Mouse (Mus musculus) adrenal gland, adult 8-10 months (tissue): ENCODE results near the gene Rab6a. TPM values are rescaled to one million over a fixed set of nuclear protein-coding genes. Genes with fewer than 3 reads are reported as not detected.
"Not testable (repeated sequence)": the region's sequence is repeated elsewhere in the genome, so short reads cannot be mapped to it uniquely, and the experiment has no call there.

Source experiments
- DNase-seq: peaks from one replicate; pipeline ENCODE4 v3.0.0; 2022
- total RNA-seq, 4 experiments: library from RNA; stranded (reverse); gene quantifications; 2 replicates each; pipeline ENCODE4 v1.2.4; 2022

Gene Rab6a
- 10 to 100 TPM; 64.3 to 76.2 (median 70.9) TPM for total RNA-seq

DNA sequence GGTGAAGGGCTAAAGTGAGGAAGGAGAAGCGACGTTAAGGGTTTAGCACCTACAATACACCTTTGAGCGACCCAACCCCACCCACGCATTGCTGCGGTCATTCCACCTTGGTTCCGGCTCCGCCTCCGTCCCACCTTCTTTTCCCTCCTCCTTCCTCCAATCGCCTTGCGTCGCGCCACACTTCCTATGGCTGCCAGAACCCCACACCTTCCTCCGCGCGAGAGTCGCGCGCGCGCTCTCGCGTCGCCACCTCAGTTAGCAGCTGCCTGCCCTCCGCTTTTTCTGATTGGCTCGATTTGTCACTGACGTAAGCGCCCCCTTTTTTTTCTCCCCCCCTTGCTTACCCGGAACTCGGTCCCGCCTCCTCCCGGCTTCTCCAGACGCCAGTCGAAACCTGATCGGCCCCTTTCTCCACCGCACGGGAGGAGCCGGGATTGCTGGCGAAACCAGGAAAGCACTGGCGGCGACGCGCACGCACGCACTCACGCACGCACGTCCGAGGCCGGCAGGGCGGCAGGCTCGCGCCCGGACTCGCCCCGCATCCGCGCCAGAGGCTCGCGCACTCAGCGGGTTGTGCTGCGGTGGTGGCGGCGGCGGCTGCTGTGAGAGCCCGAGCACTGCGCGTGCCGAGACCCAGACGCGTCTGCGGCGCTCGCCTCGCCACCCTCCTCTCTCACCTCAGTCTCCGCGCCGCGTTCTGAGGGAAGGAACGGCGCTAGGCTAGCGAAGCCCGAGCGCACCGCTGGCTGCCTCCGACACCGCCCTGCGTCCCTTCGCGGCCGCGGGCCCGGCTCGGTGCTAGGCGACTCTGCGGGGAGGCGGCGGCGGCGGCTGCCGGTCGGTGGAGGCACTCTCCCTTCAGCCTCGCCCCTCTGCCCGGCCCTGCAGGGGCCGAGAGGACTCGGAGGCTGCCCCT, at the start of gene Rab6a:
Gene Rab6a (plus strand): TSS at position 197 of the 916 bp plus-strand sequence.
- DNase-seq, result peak; percentile 98

DNA sequence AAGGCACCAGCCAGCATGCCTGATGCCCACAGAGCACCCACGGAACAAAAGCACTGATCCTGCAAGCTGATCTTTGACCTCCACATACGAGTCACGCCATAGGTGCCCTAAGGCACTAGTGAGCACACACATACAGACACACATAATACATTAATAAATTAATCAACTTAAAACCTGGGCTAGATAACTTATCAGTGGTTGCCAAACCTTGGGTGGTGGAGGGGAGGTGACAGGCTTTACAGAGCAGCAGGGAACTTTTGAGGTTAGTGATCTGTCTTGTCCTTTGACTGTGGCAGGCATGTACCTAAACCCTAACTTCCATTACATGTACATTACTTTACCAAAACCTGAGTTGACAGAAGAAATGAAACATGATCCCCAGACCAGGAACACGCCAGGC, 47.9 kb upstream of the Rab6a start:
- no peak for DNase-seq

DNA sequence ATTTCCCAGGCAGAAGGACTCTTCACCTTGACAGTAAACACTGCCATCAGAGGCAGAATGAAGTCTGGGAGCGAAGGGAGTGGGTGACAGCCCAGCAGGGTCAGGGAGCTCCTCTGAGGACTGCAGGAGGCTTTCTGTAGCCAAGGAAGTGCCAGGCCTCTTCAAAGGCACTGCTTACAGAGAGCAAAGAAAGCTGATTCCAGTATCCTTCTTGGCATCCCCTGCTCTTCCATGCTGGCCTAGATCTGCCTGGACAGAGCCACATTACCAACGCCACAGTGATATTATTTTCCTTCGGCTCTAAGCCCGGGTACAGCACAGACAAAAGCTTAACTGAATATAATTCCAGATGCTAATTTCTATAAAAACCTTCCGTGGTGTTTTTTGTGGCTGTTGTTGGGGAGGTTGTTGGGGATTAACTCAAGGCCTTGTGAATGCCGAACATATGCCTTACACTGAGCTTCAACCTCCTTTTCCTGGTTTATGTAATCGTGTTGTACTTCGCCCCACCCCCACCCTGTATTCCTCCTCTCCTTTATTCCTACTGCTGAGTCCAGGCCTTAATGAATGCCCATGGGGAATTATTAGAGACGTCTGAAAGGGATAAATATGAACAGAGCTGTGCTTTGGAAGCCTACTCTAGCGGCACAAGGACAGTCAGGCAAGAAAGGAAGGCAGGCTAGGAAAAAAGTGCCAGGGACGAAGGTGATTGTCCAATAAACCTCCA, 45.2 kb upstream of the Rab6a start:
- DNase-seq, result no peak

DNA sequence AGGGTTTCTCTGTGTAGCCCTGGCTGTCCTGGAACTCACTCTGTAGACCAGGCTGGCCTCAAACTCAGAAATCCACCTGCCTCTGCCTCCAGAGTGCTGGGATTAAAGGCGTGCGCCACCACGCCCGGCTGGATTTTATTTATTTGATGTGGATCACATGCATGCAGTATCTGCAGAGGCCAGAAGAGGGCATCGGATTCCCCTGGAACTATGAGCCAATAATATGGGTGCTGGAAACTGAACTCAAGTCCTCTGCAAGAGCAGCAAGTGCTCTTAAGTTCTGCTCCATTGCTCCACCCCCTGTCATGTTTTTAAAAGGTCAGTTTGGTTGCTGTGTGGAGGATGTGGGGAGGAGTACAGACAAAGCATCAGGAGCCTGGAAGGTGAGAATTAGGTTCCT, 40.0 kb upstream of the Rab6a start:
- not testable (repeated sequence) for DNase-seq

DNA sequence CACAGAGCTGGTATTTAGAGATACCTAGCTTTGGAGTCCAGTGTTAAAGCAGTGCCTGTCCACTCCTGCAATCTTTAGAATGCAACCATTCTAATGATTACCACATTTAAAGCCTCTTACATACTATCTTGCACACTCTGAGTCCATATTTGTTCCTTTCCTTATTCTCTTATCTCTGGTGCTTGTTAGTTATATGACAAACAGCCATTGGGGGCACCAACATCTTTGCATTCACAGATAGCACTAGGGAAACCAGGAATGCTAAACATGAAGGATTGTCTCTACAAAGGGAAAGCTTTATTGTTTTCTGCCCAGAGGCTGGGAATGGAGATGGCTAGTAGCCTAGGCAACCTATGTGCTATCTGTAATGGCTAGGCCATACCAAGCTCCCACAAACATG, 37.3 kb upstream of the Rab6a start:
- DNase-seq, result no peak

DNA sequence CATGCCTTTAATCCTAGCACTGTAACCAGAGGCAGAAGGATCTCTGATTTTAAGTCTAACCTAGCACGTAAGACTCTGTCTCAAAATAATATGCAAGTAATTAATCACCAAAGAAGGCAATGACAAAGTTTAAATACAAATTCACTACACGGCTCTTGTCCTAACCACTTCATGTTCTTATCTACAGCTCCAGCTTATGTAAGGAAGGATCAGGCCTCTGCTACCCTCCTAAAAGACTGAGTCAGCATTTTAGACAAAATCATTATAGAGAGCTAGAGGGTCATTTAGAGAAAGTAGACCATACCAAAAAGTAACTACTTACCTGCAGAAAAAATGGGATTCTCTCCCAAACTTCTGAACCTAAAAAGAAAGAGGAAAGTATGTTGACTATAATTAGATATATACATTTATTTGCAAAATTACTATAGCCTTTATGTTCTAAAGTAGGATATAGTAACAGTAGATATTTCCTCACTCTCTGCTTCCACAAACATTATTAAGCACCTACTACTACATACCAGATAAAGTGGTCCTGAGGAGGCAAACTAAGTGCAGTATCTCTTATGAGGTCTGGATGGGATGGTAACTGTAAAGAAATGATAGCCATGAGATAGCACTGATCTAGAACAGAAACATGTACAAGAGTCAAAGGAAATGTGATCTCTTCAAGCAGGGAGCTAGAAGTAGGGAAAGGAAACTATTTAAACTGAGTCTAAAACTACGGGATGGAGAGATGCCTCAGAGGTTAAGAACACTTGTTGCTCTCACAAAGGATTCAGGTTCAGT, 36.1 kb upstream of the Rab6a start:
- no peak for DNase-seq

DNA sequence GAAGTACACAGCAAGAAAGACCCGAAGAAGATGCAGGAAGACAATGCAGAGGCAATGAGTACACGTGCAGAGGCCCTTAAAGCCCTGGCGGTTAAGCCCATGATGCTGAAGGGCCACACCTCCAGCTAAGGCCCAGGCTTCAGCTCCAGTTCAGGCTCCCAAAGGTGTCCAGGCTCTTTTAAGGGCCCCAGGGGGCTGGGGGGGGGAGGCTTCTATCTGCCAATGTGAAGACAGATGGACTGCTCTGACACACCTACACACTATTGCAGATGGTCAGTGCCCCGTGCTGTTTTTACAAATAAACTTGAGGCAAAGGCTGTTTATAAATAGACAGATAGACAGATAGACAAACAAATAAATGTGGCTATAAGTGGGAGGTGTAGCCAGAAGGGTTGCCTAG, 35.1 kb upstream of the Rab6a start:
- no peak for DNase-seq

DNA sequence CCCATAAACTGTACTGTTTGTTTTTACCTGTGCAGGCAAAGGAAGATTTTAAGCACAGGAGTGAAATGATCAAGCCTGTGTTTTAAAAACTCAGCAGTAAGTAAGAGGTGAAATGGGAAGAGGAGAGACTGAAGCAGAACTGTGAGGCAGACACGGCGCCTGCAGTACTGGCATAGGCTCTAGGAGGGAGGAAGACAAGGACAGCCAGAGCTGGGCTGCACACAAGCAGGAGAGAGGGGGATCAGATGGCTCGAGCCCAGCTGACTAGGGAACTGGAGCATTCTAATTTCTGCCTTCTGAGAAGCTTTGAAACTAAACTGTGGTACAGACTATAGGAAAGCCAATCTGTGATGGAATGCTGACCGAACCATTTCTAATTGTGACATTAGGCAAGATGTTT, 34.5 kb upstream of the Rab6a start:
- DNase-seq, result no peak

DNA sequence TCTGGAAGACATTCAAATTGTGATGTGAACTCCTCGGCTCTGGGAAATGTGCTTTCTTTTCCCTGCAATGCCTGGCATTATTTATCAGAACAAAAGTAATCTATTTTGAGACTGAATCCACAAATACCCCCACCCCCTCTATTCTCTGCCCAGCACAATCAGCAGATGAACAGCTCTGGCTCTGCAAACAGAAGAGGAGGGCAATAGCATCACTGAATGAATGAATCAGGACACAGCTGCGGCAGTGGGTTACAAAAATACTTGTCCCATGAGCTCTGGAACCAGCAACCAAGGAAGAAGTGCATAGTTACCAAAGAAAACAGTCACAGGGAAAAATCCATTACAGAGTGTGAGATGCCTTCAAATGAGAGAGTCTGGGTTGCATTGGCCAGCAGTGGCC, 28.4 kb upstream of the Rab6a start:
- no peak for DNase-seq

DNA sequence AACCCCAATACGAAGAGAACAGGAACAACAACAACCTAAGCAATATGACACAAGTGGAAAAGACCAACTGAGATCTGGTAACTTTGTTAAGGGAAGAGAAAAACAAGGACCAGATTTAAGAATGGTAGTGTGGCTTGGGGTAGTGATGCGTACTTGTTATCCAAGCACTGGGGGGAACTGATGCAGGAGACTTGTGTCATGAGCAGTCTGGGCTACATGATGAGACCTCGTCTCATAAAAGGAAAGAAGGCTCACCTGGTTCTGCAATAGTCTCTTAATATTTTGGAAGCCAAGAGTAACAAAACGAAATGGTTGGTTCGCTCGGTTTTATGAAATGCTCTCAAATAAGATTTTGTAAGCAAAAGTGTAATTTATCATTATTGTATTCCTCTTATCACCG, 25.0 kb upstream of the Rab6a start:
- DNase-seq, result no peak

DNA sequence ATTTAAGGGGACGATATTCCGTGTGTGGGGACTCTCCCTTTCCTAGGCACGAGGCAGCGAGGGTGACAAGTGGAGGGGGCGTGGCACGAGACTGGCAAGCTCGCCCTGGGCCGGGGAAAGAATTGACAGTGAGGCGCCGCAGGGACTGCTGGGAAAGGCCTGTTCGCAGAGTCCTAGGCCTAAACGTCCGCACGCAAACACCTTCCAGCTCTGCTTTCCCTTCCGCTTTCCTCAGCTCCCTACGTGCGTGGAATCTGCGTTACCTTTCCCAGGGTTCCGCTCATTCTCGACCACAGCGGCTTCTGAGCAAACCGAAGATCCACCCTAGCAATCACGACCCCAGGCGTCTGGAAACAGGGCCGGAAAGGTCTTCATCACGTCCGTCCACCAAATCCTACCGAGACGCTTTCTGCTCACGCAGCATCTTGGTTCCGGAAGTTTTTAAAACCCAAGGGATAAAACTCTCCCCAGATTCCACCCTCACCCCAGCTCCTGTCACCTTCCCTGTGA, 24.4 kb upstream of the Rab6a start:
- peak; percentile 87 for DNase-seq

DNA sequence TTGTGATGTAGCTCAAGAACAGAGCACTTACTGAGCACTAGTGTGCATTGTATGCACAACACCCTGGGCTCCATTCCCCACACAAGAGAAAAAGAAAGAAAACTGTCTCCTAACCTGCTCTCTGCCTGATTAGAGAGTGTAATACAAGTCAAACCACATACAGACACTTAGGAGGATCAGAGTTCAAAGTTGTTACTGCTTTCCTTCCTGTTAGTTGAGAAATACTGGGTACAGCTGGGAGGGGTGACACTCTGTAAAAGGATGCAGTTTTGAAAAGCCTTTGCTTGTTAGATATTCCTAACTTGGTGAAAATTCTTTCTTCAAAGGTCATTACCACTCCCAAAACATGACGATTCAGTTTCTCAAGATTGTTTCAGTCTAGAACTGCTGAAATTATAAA, 17.4 kb upstream of the Rab6a start:
- no peak for DNase-seq

DNA sequence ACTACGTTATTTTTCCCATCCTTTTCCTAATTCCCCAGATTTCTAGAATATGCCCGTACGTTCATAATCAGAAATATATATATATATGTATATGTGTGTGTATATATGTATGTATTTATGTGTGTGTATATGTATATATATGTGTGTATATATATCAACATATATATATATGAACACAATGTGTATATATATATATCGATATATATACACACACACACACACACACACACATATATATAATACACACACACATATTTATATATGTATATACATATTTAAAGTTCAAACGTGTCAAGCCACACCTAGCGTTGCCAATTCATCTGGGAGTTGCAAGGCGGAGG, 16.7 kb upstream of the Rab6a start:
- DNase-seq, result no peak

DNA sequence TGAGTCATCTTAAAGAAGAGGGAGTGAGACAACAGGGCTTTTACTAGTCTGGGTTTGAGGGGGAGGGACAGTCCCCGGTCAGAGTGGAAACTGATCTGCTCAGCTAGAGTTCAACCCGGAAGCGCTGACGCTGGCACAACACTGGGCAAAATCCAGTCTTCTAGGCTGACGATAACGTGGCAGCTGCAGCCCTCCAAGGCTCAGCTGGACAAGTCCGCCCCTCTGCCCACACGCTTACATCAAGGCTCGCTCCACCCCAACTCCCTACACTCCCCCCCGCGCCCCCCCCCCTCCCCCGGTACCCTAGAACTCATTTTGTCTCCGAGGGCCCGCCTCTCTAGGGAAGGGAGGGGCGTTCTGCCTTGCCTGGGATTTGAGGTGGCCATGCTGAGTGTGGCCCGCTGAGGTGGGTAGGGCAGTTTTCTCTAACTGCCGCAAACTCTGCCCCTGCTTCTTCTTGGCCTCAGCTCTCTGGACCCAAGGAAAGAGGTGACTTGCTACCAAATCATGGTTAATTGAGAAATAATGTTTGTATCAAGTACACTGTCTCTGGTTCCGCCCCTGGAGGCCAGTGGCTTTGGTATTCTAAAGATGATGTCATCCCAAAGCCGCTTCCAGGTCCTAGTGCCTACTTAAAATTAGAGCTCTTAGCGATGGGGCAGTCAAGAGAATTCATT, 16.2 kb upstream of the Rab6a start:
- DNase-seq, result peak; percentile 85

DNA sequence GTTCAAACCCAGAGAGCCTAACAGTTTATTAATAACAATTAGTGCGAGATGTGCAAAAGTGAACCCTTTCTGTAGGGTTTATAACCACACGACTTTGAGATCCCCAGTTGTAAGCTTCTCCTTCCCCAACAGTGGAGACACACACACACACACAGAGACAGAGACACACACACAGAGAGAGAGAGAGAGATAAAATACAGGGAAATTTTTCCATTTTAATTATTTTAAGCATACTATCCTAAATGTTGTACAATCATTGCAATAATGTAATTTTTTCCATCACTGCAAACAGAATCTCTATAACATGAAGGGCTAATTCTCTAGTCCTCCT, 15.7 kb upstream of the Rab6a start:
- DNase-seq, result no peak

DNA sequence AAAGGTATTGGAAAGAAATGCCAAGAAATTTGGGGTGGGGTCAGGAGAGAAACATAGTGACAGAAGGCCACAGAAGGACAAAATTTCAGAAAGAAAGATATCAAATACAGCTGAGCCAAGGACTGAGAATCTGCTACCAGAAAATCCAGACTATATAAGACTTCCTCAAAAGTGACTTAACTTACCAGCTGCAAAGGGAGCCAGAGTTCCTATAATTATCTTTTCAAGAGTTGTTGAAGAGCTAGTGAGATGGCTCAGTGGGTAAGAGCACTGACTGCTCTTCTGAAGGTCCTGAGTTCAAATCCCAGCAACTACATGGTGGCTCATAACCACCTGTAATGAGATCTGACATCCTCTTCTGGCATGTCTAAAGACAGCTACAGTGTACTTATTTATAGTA, 13.9 kb upstream of the Rab6a start:
- no peak for DNase-seq

DNA sequence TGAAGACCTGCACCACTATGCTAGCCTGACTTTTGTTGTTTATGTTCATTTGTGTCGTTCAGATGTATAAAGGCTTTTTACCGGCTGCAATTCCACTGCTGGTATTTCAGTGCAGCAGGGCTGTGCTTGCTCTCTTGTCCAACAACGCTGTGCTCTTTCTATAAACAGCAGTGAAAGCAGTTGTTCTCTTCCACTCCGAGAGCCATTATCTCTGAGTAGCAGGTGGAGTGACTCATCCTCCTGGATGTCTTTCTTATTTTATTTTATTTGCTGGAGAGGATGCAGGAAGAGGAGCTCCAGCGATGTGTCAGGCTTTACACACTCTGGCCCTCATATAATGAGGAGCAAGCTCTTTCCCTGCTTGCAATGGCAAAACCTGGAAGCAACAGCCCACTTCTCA, 7.0 kb upstream of the Rab6a start:
- DNase-seq, result no peak

DNA sequence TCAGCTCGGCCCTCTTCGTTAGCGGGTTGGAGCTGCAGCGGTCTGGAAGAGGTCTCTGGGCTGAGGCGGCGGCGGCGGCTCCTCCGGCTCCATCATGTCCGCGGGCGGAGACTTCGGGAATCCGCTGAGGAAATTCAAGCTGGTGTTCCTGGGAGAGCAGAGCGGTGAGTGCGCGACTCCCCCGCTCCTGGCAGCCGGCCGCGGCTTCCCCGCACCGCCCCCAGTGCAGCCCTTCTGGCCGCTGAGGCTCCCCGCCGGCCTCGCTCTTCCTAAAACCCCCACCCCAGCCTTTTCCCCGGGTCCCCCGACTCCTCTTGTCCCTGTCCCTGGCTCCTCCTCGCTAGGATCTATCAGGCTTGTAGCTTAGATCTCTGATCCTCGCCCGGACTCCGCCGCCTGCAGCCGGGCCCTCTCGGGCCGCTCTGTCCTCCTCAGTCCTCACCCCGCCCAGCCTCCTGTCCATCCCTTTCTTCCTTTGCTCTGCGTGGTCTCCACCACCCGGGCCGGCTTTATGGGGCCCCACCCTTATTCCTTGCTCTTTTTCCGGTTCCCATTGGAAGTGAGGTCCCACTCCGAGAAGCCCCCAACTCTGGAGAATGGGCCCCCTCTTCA, 1.0 kb downstream of the Rab6a start, which contains the start of gene Mrpl48:
Gene Mrpl48 (minus strand): TSS at position 172 of the 612 bp plus-strand sequence.
- peak; percentile 45 for DNase-seq

DNA sequence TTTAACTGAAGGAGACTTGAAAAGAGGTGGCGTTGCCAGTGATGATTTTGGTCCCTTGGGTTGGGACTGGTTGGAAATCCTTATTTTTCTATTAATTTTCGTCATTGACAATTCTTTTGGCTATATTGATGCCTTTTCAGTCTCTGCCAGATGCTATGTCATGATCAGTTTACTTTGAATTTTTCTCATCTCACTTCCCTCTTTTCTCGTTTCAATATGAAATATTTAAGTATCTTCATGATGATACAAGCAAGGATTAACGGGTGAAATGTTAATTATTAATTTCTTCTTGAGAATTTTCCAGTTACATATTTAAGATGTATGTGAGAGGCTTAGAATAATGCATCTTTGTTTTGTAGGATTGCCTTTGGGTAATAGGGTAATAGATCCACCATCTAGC, 1.7 kb downstream of the Rab6a start:
- DNase-seq, result no peak

DNA sequence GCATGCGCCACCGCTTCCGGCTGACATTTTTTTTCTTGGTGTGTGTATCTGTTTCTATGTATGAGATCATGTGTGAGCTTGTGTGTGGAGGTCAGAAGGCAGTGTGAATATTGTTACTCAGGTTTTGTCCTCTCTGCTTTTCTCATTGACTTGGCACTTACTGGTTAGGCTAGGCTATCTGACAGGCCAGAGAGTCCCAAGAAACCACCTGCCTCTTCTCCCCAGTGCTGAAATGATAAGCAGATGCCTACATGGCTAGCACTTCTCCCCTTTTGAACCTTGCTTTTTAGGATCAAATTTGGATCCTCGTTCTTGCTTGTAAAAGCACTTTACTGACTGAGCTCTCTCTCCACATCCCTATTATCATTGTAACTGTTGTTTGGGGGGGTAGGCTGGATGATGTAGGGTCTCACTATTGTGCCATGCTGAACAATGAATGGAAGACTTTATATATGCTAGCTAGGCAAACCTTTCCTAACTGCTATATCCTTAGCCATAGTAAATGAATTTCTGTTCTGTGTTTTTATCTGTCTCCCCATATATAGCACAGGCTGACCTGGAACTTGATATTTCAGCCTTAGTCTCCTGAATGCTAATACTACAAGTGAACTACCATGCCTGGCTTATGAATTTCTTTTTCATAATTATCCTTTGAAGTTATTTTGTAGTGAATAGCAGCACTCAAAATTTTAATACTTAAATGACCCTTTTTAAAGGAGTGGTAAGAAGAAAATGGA, 9.1 kb downstream of the Rab6a start:
- no peak for DNase-seq

DNA sequence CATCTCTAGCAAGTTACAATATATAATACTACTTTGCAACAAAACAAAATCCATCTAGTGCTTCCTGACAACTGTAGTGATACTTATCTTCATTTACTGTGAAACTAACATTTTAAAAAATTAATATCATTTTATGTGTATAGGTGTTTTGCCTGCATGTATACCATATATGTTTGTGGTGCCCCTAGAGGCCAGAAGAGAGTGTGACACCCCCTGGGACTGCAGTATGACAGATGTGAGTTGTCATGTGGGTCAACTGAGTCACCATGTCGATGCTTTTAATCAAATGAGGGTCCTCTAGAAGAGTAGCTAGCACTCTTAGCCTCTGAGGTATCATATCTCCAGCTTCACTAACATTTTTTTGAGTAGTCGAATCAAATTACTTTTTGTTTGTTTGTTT, 15.1 kb downstream of the Rab6a start:
- no peak for DNase-seq
